Mouse (Mus musculus): ENCODE results near the gene Elavl4. TPM values are rescaled to one million over a fixed set of nuclear protein-coding genes. Genes with fewer than 3 reads are reported as not detected.

Elavl4 gene
- total and polyA plus RNA-seq, 2 experiments from 2014 or later = 119 to 259 TPM

- Histone ChIP-seq H3K9ac (replicated peaks; ENCODE audit: low read length, poor library complexity, severe bottlenecking) (no peak overlapping the region), H3K27me3 (ENCODE audit: insufficient read depth, low read length) (no peaks in the 10 kb centered on the region), H3K36me3 (ENCODE audit: insufficient read depth, low read length) (no peaks in the 10 kb centered on the region), H3K4me3 (ENCODE audit: low read depth, low read length) (no peak overlapping the region), H3K27ac (ENCODE audit: low read depth, low read length) (no peak overlapping the region), H3K4me1 (ENCODE audit: insufficient read depth, low read length) (peaks cover 3% of the 10 kb centered on the region; the same call in 1 of the 2 replicates), H3K4me2 (ENCODE audit: low read depth, low read length, poor library complexity, severe bottlenecking) (no peak overlapping the region), H3K9me3 (ENCODE audit: low read length) (no peaks in the 10 kb centered on the region)
- no peak for DNase-seq (ENCODE audit: low spot score)
- no peak for TF ChIP-seq CTCF (IDR thresholded peaks at IDR 0.05)
- ATAC-seq (ENCODE audit: low FRiP score) = no peak
- 45% methylated on average over 3 of the region's 3 CpGs for WGBS
These were observed 194.1 kb downstream of the Elavl4 start for GRCm38 (mm10) chr4:110157515-110158159.

GRCm38 (mm10) chr4:110155954-110156353 is 195.8 kb downstream of the Elavl4 start:
- no peak for DNase-seq (ENCODE audit: low spot score)
- H3K36me3 ChIP-seq (ENCODE audit: insufficient read depth, low read length) = no peaks in the 10 kb centered on the region
- ATAC-seq (ENCODE audit: low FRiP score) = no peak
- H3K9me3 ChIP-seq (ENCODE audit: low read length) = no peaks in the 10 kb centered on the region
- no peak overlapping the region for H3K9ac ChIP-seq (replicated peaks; ENCODE audit: low read length, poor library complexity, severe bottlenecking)
- no peak for TF ChIP-seq CTCF (IDR thresholded peaks at IDR 0.05)
- H3K27ac ChIP-seq (ENCODE audit: low read depth, low read length) = no peak overlapping the region
- no peak overlapping the region for H3K4me2 ChIP-seq (ENCODE audit: low read depth, low read length, poor library complexity, severe bottlenecking)
- H3K4me3 ChIP-seq (ENCODE audit: low read depth, low read length) = no peak overlapping the region
- no peaks in the 10 kb centered on the region for H3K27me3 ChIP-seq (ENCODE audit: insufficient read depth, low read length)
- 45% methylated on average over 2 of the region's 2 CpGs for WGBS
- peaks cover 10% of the 10 kb centered on the region; the same call in 1 of the 2 replicates for H3K4me1 ChIP-seq (ENCODE audit: insufficient read depth, low read length)

Other genes with a start within 250 kb of the Elavl4 start
- gene Agbl4, start 45.8 kb upstream of the Elavl4 start, total RNA-seq (2014; rRNA removed) = 6.5 and 9.2 TPM in 2 replicates
- gene Agbl4, start 45.8 kb upstream of the Elavl4 start, polyA plus RNA-seq (2015; fragmentation: Nextera tagmentation; extraction: Ambion mirVana) = 3.9 and 5.0 TPM in 2 replicates

All from midbrain, postnatal 0 days (tissue).